ENCODE assay signal across 14 mouse cellular contexts in genomic region chr19:58878560-58878959, GRCm38 (mm10).
DNase-seq lines count a peak whose midpoint lies in the region; ATAC-seq and TF ChIP-seq lines count a peak whose summit lies in the region.
"Had no signal": no experiment of that assay in that cellular context is flagged by ENCODE, and none has a peak within 500 bp of the region (broad histone marks: within the 10 kb centered on the region; RNA-seq: fewer than 3 reads in every experiment).

No protein-coding gene starts in this region.

- H3K27me3 ChIP-seq in heart, embryonic 11.5 days (ENCODE audit: control insufficient read depth, insufficient read depth, low read length): no peaks in the 10 kb centered on the region
- no peaks in the 10 kb centered on the region for H3K27me3 ChIP-seq in stomach, embryonic 16.5 days (ENCODE audit: control insufficient read depth, insufficient read depth, low read length)
- H3K27me3 ChIP-seq in stomach, postnatal 0 days (ENCODE audit: control insufficient read depth, insufficient read depth, low read length): no peaks in the 10 kb centered on the region
- H3K27me3 ChIP-seq in lung, embryonic 14.5 days (ENCODE audit: insufficient read depth, low read length): no peaks in the 10 kb centered on the region
- H3K27me3 ChIP-seq: hindbrain, embryonic 13.5 days had no signal

- no peak overlapping the region for H3K27ac ChIP-seq in heart, embryonic 11.5 days (ENCODE audit: low read depth, low read length)
- no peak overlapping the region for H3K27ac ChIP-seq in stomach, embryonic 16.5 days (ENCODE audit: low read length)
- no peak overlapping the region for H3K27ac ChIP-seq in stomach, postnatal 0 days (replicated peaks)
- H3K27ac ChIP-seq in lung, embryonic 14.5 days (ENCODE audit: low read depth): no peak overlapping the region
- H3K27ac ChIP-seq: forebrain, embryonic 12.5 days; heart, adult 2 months; hindbrain, embryonic 13.5 days had no signal

- TF ChIP-seq EP300 in stomach, postnatal 0 days (optimal IDR thresholded peaks at IDR 0.05): no peak

- H3K4me2 ChIP-seq in heart, embryonic 11.5 days: no peak overlapping the region; the same call in 1 of the 2 replicates
- H3K4me2 ChIP-seq in stomach, embryonic 16.5 days (ENCODE audit: low read depth, low read length): no peak overlapping the region
- no peak overlapping the region for H3K4me2 ChIP-seq in stomach, postnatal 0 days (replicated peaks; ENCODE audit: low read depth)
- H3K4me2 ChIP-seq in lung, embryonic 14.5 days: no peak overlapping the region
- H3K4me2 ChIP-seq: forebrain, embryonic 12.5 days; hindbrain, embryonic 13.5 days; liver, embryonic 11.5 days had no signal

- H3K4me1 ChIP-seq in heart, embryonic 11.5 days (ENCODE audit: control insufficient read depth, insufficient read depth, low read length): peaks cover 19% of the 10 kb centered on the region
- no peaks in the 10 kb centered on the region for H3K4me1 ChIP-seq in stomach, embryonic 16.5 days (ENCODE audit: control insufficient read depth, insufficient read depth, low read length)
- H3K4me1 ChIP-seq in stomach, postnatal 0 days (replicated peaks; ENCODE audit: control insufficient read depth, insufficient read depth): no peaks in the 10 kb centered on the region
- peaks cover 8% of the 10 kb centered on the region for H3K4me1 ChIP-seq in lung, embryonic 14.5 days (ENCODE audit: insufficient read depth)
- H3K4me1 ChIP-seq: forebrain, embryonic 12.5 days had no signal

- H3K9me3 ChIP-seq in heart, embryonic 11.5 days (replicated peaks; ENCODE audit: control insufficient read depth, low read length): no peaks in the 10 kb centered on the region
- H3K9me3 ChIP-seq in stomach, embryonic 16.5 days (replicated peaks; ENCODE audit: control insufficient read depth, low read length): no peaks in the 10 kb centered on the region
- H3K9me3 ChIP-seq in stomach, postnatal 0 days (ENCODE audit: control insufficient read depth, low read length): no peaks in the 10 kb centered on the region
- H3K9me3 ChIP-seq in lung, embryonic 14.5 days (ENCODE audit: low read depth, low read length): no peaks in the 10 kb centered on the region
- H3K9me3 ChIP-seq: forebrain, embryonic 12.5 days; hindbrain, embryonic 13.5 days had no signal

- H3K4me3 ChIP-seq in heart, embryonic 11.5 days (ENCODE audit: low read depth, low read length): no peak overlapping the region
- no peak overlapping the region for H3K4me3 ChIP-seq in stomach, embryonic 16.5 days (replicated peaks; ENCODE audit: low read length)
- no peak overlapping the region for H3K4me3 ChIP-seq in stomach, postnatal 0 days (ENCODE audit: low read depth, low read length)
- H3K4me3 ChIP-seq in lung, embryonic 14.5 days (ENCODE audit: low read depth, low read length): no peak overlapping the region
- H3K4me3 ChIP-seq: forebrain, embryonic 12.5 days; heart, adult 2 months; hindbrain, embryonic 13.5 days had no signal

- H3K36me3 ChIP-seq in heart, embryonic 11.5 days (ENCODE audit: control insufficient read depth, insufficient read depth, low read length): no peaks in the 10 kb centered on the region
- H3K36me3 ChIP-seq in stomach, embryonic 16.5 days (ENCODE audit: control insufficient read depth, insufficient read depth, low read length): no peaks in the 10 kb centered on the region
- H3K36me3 ChIP-seq in stomach, postnatal 0 days (ENCODE audit: control insufficient read depth, insufficient read depth, low read length): no peaks in the 10 kb centered on the region
- H3K36me3 ChIP-seq in lung, embryonic 14.5 days (ENCODE audit: insufficient read depth): no peaks in the 10 kb centered on the region
- H3K36me3 ChIP-seq: forebrain, embryonic 12.5 days; hindbrain, embryonic 13.5 days had no signal

- ATAC-seq in heart, embryonic 11.5 days (replicated peaks; ENCODE audit: insufficient number of reproducible peaks, low FRiP score, low TSS enrichment): no peak
- peak; percentile 30; the same call in 1 of the 2 replicates for ATAC-seq in stomach, embryonic 16.5 days (ENCODE audit: insufficient read depth, low FRiP score)
- ATAC-seq in stomach, postnatal 0 days (ENCODE audit: low FRiP score, low TSS enrichment): no peak
- peak; percentile 75; the same call in 1 of the 2 replicates for ATAC-seq in lung, embryonic 14.5 days (ENCODE audit: insufficient read depth)

- H3K9ac ChIP-seq in heart, embryonic 11.5 days (ENCODE audit: low read depth, low read length): no peak overlapping the region
- H3K9ac ChIP-seq in stomach, embryonic 16.5 days (ENCODE audit: low read length): no peak overlapping the region
- H3K9ac ChIP-seq in stomach, postnatal 0 days (ENCODE audit: low read length): no peak overlapping the region
- H3K9ac ChIP-seq in lung, embryonic 14.5 days: no peak overlapping the region
- H3K9ac ChIP-seq: forebrain, embryonic 12.5 days; hindbrain, embryonic 13.5 days had no signal

- DNase-seq in heart, postnatal 4 days: peak; percentile 46
- DNase-seq in stomach, postnatal 0 days (ENCODE audit: low spot score): no peak
- peak; percentile 72 for DNase-seq in lung, embryonic 14.5 days
- DNase-seq in gastrocnemius, adult 8-10 months (ENCODE audit: low spot score in 2 of 2): no peak
- no peak for DNase-seq in layer of hippocampus, postnatal 36 days
- DNase-seq: adrenal gland, postnatal 36 days; cerebellum, postnatal 14 days; heart, adult 2 months; kidney, adult 9 months had no signal

- TF ChIP-seq CTCF in stomach, postnatal 0 days (IDR thresholded peaks at IDR 0.05; ENCODE audit: low read depth): no peak
- no peak for TF ChIP-seq CTCF in lung, embryonic 14.5 days (IDR thresholded peaks at IDR 0.05; ENCODE audit: low read depth)

- WGBS in heart, embryonic 11.5 days (ENCODE audit: insufficient replicate concordance): 68% methylated on average over 2 of the region's 2 CpGs
- 45% methylated on average over 2 of the region's 2 CpGs for WGBS in stomach, embryonic 16.5 days
- 53% methylated on average over 2 of the region's 2 CpGs for WGBS in stomach, postnatal 0 days
- whole genome bisulfite sequencing in lung, embryonic 14.5 days: 42% methylated on average over 2 of the region's 2 CpGs

Comparison
In these comparisons a context has a peak if more than half of its experiments do, and no peak if none do; other contexts are left out.
1. ATAC-seq: peak in stomach, embryonic 16.5 days (single experiment) and lung, embryonic 14.5 days (single experiment); none in heart, embryonic 11.5 days (single experiment) and stomach, postnatal 0 days (single experiment).
2. DNase-seq: peak in heart, postnatal 4 days (single experiment) and lung, embryonic 14.5 days (single experiment); none in stomach, postnatal 0 days (single experiment), gastrocnemius, adult 8-10 months (0 of 2) and layer of hippocampus, postnatal 36 days (0 of 2).